Mouse (Mus musculus) left cerebral cortex, adult 9 months (tissue): ENCODE data around the gene Tex2.
"Not testable (repeated sequence)": the region's sequence is repeated elsewhere in the genome, so short reads cannot be mapped to it uniquely, and the experiment has no call there.

Experiments
- DNase-seq, 2 experiments: peaks; one replicate each; pipeline ENCODE4 v3.0.0; 2022; ENCODE audit warnings: low spot score in 2 of 2

Gene Tex2

GRCm38 (mm10) chr11:106618768-106619167 lies 5.5 kb upstream of the Tex2 start:
- not testable (repeated sequence) for DNase-seq

DNA sequence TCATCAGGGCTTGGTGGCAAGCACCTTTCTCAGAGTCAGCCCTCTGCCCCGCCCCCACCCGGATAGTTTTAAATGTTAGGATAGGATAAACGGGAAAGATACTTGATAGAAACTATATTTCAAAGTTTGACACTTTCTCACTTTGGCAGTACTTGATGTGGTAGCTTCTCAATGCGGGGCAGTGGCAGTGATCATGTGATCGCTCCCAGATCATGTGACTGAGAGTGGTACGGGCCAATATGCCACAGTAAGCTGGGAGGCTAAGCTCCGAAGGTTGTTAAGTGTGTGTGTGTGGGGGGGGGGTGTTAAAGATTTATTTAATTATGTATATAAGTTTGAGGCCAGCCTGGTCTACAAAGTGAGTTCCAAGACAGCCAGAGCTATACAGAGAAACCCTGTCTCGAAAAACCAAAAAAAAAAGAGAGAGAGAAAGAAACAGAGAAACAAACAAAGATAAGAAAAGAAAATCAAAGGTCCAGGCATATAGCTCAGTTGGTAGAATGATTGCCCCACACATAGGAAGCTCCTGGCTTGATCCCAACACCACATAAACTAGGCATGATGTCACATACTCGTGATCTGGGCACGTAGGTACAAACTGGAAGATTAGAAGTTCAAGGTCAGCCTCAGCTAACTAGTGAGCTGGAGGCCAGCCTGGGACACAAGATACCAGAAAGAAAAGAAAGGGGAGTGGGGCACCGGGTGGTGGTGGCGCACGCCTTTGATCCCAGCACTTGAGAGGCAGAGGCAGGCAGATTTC lies 4.8 kb upstream of the Tex2 start:
- DNase-seq, result no peak

DNA sequence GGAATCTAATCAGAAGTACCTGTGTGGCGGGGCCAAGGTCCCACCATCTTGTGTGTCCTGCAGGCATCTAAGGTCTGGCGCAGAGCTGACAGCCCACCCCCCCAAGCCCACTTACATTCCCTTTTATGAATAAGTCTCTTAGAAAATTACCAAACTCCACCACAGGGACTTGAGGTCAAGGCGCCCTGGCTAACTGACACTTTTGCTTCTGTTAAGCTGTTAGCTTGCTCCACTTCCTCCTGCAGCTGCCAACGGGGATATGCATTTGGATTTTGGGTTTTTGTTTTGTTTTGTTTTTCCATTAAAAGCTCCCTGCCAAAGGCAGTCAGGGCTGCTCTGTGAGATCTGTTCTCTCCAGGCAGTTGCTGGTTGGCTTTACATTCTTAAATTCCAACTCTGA lies 2.3 kb upstream of the Tex2 start:
- no peak for DNase-seq

DNA sequence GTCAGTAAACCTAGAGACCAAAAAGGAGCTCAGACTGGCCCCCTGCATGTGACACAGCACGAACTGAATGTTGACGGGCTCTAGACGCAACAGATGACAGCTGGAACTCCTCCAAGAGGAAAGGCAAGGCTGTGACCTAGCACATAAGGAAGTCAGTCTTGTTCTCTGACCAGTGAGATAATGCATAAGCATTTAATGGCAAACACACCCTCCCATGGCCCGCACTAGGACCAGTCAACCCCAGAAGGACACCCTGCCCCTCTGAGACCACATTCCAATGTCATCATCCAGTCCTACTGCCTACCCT lies 1.1 kb upstream of the Tex2 start:
- DNase-seq, result no peak

GRCm38 (mm10) chr11:106613638-106614338 lies 565 bp upstream of the Tex2 start:
- no peak for DNase-seq

- peak in 1 of 2 experiments; percentile 20 for DNase-seq
Observed at GRCm38 (mm10) chr11:106612209-106612960, 838 bp downstream of the Tex2 start.

DNA sequence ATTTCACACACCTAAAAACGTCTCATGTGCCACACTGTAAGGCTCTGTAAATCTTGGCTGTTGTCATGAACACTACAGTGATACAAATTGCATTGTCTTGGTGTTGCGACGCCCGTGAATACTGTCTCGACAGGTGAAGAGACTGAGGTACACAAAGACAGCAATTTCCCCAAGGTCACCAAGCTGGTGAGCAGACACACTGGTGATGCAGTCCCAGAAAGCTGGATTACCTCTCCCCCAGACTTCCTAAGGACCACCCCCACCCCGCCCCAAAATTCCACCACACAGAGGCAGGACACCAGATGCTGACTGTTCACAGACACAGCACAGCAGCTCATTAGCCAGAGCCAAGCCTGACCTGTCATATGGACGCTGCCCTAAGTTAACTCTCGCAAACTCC lies 3.5 kb downstream of the Tex2 start:
- DNase-seq, result no peak

DNA sequence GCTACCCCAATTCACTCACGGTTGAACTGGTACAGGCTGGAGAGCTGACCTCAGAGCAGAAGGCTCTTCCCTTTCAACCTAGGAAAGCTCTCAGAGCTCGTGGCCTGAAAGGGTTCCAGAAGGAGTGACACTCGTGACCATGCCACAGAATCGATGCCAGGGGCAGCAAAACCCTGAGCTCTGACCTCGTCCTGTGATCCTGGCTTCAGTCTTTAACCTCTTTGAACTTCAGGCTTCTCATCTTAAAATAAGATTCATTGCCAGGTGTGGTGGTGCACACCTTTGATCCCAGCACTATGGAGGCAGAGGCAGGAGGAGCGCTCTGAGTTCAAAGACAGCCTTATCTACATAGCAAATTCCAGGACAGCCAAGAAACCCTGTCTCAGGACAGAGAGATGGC lies 5.9 kb downstream of the Tex2 start:
- no peak for DNase-seq

DNA sequence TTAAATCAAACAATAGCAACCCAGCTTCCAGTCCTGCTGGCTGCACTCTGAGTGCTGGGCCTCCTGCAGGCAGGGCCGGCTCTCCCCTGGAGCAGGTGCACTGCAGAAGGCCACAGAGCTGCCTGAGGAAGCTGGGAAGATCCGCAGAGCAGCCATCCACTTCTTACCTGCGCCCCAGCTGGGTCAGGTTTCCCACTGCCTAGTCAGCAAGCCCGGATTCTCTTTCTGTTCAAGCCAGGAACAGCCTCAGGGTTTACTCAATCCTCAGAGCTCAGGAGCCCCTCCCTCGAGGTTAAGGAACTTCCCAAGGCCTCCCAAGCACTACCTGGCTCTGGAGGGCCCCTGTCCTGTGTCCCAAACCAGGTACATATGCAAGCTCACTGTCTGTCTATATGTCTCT lies 7.2 kb downstream of the Tex2 start:
- no peak for DNase-seq

GRCm38 (mm10) chr11:106603230-106603629 lies 10.0 kb downstream of the Tex2 start:
- DNase-seq, result no peak

DNA sequence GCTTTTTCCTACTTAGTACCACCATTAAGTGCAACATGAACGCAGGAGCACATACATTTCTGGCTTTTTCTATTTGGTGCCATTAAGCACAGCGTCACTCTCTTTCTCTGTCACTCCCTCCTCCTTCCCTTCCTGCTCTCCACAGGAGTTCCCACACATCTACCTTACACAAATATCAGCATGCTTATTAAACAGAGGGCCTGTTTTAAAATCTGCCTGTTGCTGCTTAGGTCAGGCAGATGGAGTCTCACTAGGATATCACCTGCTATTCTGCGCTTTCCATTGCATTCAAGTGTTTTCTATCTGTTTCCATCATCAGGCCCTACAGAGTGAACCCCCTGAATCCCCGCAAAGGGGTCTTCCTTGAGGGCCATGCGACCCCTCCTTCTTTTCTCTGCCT lies 13.1 kb downstream of the Tex2 start:
- DNase-seq, result no peak

GRCm38 (mm10) chr11:106599345-106599744 lies 13.9 kb downstream of the Tex2 start:
- DNase-seq, result no peak

DNA sequence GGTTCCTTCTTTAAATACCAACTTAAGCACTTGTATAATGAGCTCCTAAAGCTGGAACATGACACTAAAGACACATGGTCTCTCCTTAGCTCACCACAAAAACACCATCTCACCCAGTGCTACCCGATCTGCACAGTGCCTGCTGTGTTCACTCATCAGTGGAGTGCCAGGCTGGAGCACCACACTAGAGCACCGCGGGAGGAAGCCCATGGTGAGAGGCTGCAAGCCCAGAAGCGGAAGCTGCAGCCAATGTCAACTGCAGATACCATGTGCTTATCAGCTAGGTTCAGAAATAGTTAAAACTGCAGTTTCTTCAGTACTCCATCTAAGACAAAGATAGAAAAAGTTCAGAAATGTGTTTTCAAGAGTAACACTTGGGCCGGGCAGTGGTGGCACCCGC lies 14.9 kb downstream of the Tex2 start:
- DNase-seq, result no peak

GRCm38 (mm10) chr11:106597737-106598330 lies 15.4 kb downstream of the Tex2 start:
- DNase-seq, result no peak

DNA sequence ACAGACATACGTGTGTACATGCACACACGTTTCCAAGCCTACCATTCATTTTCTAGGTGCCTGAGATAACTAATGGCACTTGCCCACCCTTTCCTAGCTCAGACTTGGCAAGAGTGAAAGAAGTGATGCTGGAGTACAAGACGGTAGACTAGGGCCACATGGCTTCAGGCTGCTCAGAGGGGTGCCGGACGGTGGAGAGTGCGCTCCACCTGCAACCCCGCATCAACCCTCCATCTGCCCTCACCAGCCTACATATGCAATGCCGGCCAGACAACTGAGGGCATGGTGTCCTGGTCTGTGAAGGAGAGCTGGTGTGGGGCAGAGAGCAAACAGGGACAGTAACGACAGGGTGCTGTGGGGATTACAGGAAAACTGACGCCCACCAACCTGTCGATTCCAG lies 22.0 kb downstream of the Tex2 start:
- DNase-seq, result no peak

GRCm38 (mm10) chr11:106590143-106590542 lies 23.1 kb downstream of the Tex2 start:
- no peak for DNase-seq

GRCm38 (mm10) chr11:106588781-106589180 lies 24.4 kb downstream of the Tex2 start:
- DNase-seq, result no peak

GRCm38 (mm10) chr11:106587786-106588519 lies 25.3 kb downstream of the Tex2 start:
- DNase-seq, result no peak

DNA sequence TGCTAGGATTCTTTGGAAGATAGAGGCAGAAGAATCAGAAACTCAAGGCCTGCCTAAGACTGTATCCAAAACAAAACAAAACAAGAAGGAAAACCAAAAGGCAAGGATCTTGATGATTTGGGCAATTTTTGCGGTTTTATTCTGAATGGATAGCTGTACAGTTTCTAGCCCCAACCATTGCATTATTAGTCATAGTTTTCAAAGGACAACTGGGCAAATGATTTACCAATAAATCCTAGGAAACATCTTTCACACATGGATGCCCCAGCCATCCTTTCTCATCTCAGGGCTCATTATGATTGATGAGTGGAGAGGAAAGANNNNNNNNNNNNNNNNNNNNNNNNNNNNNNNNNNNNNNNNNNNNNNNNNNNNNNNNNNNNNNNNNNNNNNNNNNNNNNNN lies 29.4 kb downstream of the Tex2 start:
- no peak for DNase-seq

- no peak for DNase-seq
Observed at GRCm38 (mm10) chr11:106581357-106581756, 31.9 kb downstream of the Tex2 start.

DNA sequence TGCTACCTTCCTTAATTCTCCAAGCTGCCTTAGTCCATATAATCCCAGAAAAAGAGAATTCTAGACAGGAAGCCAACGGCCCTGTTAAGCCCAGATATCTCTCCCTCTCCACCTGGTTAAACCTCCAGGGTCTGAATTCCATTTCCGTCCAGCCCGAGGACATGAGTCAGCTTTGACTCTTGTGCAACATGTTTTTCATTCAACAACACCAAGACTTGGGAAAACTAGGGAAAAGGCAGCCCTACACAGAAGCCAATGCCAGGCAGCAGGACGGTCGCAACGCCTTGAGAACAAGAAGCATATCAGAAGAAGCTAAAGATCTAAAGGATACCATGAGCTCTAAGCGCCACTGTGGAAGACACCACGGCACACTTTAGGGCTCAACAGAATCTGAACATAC lies 32.8 kb downstream of the Tex2 start:
- no peak for DNase-seq

DNA sequence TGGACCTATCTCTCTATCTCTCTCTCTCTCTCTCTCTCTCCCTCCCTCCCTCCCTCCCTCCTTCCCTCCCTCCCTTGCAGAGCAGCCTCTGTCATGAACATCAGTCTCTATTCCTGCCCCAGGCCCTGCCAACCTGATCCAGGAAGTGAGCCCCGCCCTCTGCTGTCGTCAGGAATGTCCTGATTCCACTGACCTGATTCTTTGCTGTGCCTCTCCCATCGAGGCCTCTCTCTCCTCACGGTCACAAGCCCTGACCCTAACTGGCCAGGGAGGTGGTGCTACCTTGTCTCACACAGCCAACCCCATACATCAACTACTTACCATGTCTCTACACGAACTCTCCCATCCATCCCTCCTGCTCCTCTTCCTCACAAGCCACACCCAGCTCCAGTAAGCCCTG lies 33.3 kb downstream of the Tex2 start:
- DNase-seq, result no peak
